Mouse (Mus musculus): Measurements from ENCODE around the gene Spata9. TPM values are rescaled to one million over a fixed set of nuclear protein-coding genes. Genes with fewer than 3 reads are reported as not detected.
"Not testable (repeated sequence)": the region's sequence is repeated elsewhere in the genome, so short reads cannot be mapped to it uniquely, and the experiment has no call there.

Spata9 gene
- polyA plus RNA-seq (2015; fragmentation: Nextera tagmentation; extraction: Ambion mirVana) = 0.36 and 0.52 TPM in 2 replicates

- DNase-seq (ENCODE audit: low spot score) = no peak
Measured at GRCm38 (mm10) chr13:75966850-75967249, at the start of gene Spata9. Gene Spata9 (plus strand): TSS chr13:75967150.

- DNase-seq (ENCODE audit: low spot score) = no peak
Measured at GRCm38 (mm10) chr13:75927951-75928350, 39.0 kb upstream of the Spata9 start.

- not testable (repeated sequence) for DNase-seq (ENCODE audit: low spot score)
Measured at GRCm38 (mm10) chr13:75929071-75929470, 37.9 kb upstream of the Spata9 start.

- no peak for DNase-seq (ENCODE audit: low spot score)
Measured at GRCm38 (mm10) chr13:75930023-75930422, 36.9 kb upstream of the Spata9 start.

- DNase-seq (ENCODE audit: low spot score) = no peak
Measured at GRCm38 (mm10) chr13:75930660-75931059, 36.3 kb upstream of the Spata9 start.

GRCm38 (mm10) chr13:75931073-75931472, 35.9 kb upstream of the Spata9 start:
- no peak for DNase-seq (ENCODE audit: low spot score)

- no peak for DNase-seq (ENCODE audit: low spot score)
Measured at GRCm38 (mm10) chr13:75933287-75933686, 33.7 kb upstream of the Spata9 start.

GRCm38 (mm10) chr13:75938866-75939265, 28.1 kb upstream of the Spata9 start:
- no peak for DNase-seq (ENCODE audit: low spot score)

GRCm38 (mm10) chr13:75940791-75941517, 26.0 kb upstream of the Spata9 start:
- no peak for DNase-seq (ENCODE audit: low spot score)

- DNase-seq (ENCODE audit: low spot score) = peak; percentile 6
Measured at GRCm38 (mm10) chr13:75941518-75942295, 25.2 kb upstream of the Spata9 start.

- DNase-seq (ENCODE audit: low spot score) = no peak
Measured at GRCm38 (mm10) chr13:75942731-75943130, 24.2 kb upstream of the Spata9 start.

GRCm38 (mm10) chr13:75943189-75944043, 23.5 kb upstream of the Spata9 start, which contains the start of gene Rhobtb3:
Gene Rhobtb3 (minus strand): TSS chr13:75943925.
- peak; percentile 40 for DNase-seq (ENCODE audit: low spot score)

- DNase-seq (ENCODE audit: low spot score) = no peak
Measured at GRCm38 (mm10) chr13:75944044-75944820, 22.7 kb upstream of the Spata9 start.

- no peak for DNase-seq (ENCODE audit: low spot score)
Measured at GRCm38 (mm10) chr13:75950295-75950694, 16.7 kb upstream of the Spata9 start.

GRCm38 (mm10) chr13:75955357-75955992, 11.5 kb upstream of the Spata9 start:
- no peak for DNase-seq (ENCODE audit: low spot score)

- DNase-seq (ENCODE audit: low spot score) = no peak
Measured at GRCm38 (mm10) chr13:75974481-75974880, 7.5 kb downstream of the Spata9 start.

GRCm38 (mm10) chr13:75975629-75976028, 8.7 kb downstream of the Spata9 start:
- DNase-seq (ENCODE audit: low spot score) = no peak

- no peak for DNase-seq (ENCODE audit: low spot score)
Measured at GRCm38 (mm10) chr13:75976218-75976617, 9.3 kb downstream of the Spata9 start.

GRCm38 (mm10) chr13:75976649-75977048, 9.7 kb downstream of the Spata9 start:
- no peak for DNase-seq (ENCODE audit: low spot score)

GRCm38 (mm10) chr13:75981901-75982300, 15.0 kb downstream of the Spata9 start:
- DNase-seq (ENCODE audit: low spot score) = peak; percentile 14
